Mouse (Mus musculus): ENCODE measurements around the gene Ablim2. TPM values are rescaled to one million over a fixed set of nuclear protein-coding genes. Genes with fewer than 3 reads are reported as not detected.
A peak's percentile ranks its signal among the peaks of the same experiment; 100 is the strongest.

Ablim2 gene
- total RNA-seq, 2 experiments from 2014 or later, result not detected

- no peak for ATAC-seq (replicated peaks; ENCODE audit: poor library complexity)
Measured at GRCm38 (mm10) chr5:35739005-35739404, 18.7 kb upstream of the Ablim2 start.

- peak; percentile 30; the same call in 1 of the 2 replicates for ATAC-seq (replicated peaks; ENCODE audit: poor library complexity)
Measured at GRCm38 (mm10) chr5:35739536-35740278, 18.0 kb upstream of the Ablim2 start, which contains the start of gene Sh3tc1. Sh3tc1 (minus strand) TSS chr5:35739987.

- no peak for ATAC-seq (replicated peaks; ENCODE audit: poor library complexity)
Measured at GRCm38 (mm10) chr5:35740716-35741115, 17.0 kb upstream of the Ablim2 start.

GRCm38 (mm10) chr5:35741225-35741820 lies 16.4 kb upstream of the Ablim2 start:
- ATAC-seq (replicated peaks; ENCODE audit: poor library complexity), result no peak

- ATAC-seq (replicated peaks; ENCODE audit: poor library complexity), result peak; percentile 27; the same call in 1 of the 2 replicates
Measured at GRCm38 (mm10) chr5:35743238-35743951, 14.3 kb upstream of the Ablim2 start.

GRCm38 (mm10) chr5:35743990-35744722 lies 13.5 kb upstream of the Ablim2 start:
- no peak for ATAC-seq (replicated peaks; ENCODE audit: poor library complexity)

- no peak for ATAC-seq (replicated peaks; ENCODE audit: poor library complexity)
Measured at GRCm38 (mm10) chr5:35745406-35745805, 12.3 kb upstream of the Ablim2 start.

GRCm38 (mm10) chr5:35746910-35747309 lies 10.8 kb upstream of the Ablim2 start:
- ATAC-seq (replicated peaks; ENCODE audit: poor library complexity), result peak; percentile 84

GRCm38 (mm10) chr5:35749416-35749815 lies 8.3 kb upstream of the Ablim2 start:
- ATAC-seq (replicated peaks; ENCODE audit: poor library complexity), result no peak

GRCm38 (mm10) chr5:35750026-35750425 lies 7.7 kb upstream of the Ablim2 start:
- no peak for ATAC-seq (replicated peaks; ENCODE audit: poor library complexity)

GRCm38 (mm10) chr5:35751016-35751415 lies 6.7 kb upstream of the Ablim2 start:
- no peak for ATAC-seq (replicated peaks; ENCODE audit: poor library complexity)

GRCm38 (mm10) chr5:35755131-35755733 lies 2.4 kb upstream of the Ablim2 start:
- ATAC-seq (replicated peaks; ENCODE audit: poor library complexity), result peak; percentile 57

- ATAC-seq (replicated peaks; ENCODE audit: poor library complexity), result no peak
Measured at GRCm38 (mm10) chr5:35756020-35756419, 1.7 kb upstream of the Ablim2 start.

- peak; percentile 45 for ATAC-seq (replicated peaks; ENCODE audit: poor library complexity)
Measured at GRCm38 (mm10) chr5:35756997-35757638, 562 bp upstream of the Ablim2 start.

GRCm38 (mm10) chr5:35758081-35759053 lies 687 bp downstream of the Ablim2 start:
- ATAC-seq (replicated peaks; ENCODE audit: poor library complexity), result no peak

- ATAC-seq (replicated peaks; ENCODE audit: poor library complexity), result no peak
Measured at GRCm38 (mm10) chr5:35761323-35761722, 3.6 kb downstream of the Ablim2 start.

- ATAC-seq (replicated peaks; ENCODE audit: poor library complexity), result no peak
Measured at GRCm38 (mm10) chr5:35762388-35762787, 4.7 kb downstream of the Ablim2 start.

- no peak for ATAC-seq (replicated peaks; ENCODE audit: poor library complexity)
Measured at GRCm38 (mm10) chr5:35762850-35763249, 5.2 kb downstream of the Ablim2 start.

GRCm38 (mm10) chr5:35765909-35766308 lies 8.2 kb downstream of the Ablim2 start:
- no peak for ATAC-seq (replicated peaks; ENCODE audit: poor library complexity)

Data from megakaryocyte progenitor cell, adult 5-6 weeks (primary cell).